Mouse (Mus musculus): ENCODE data around the gene Col3a1. TPM values are rescaled to one million over a fixed set of nuclear protein-coding genes. Genes with fewer than 3 reads are reported as not detected.

Gene Col3a1
- polyA plus RNA-seq, 1 experiment = not detected

- TF ChIP-seq GATA1 (IDR thresholded peaks at IDR 0.05; ENCODE audit: low read length) = no peak
Observed at GRCm38 (mm10) chr1:45358020-45358419, 46.7 kb downstream of the Col3a1 start.

- no peak for TF ChIP-seq GATA1 (IDR thresholded peaks at IDR 0.05; ENCODE audit: low read length)
Observed at GRCm38 (mm10) chr1:45359147-45359546, 47.8 kb downstream of the Col3a1 start.

DNA sequence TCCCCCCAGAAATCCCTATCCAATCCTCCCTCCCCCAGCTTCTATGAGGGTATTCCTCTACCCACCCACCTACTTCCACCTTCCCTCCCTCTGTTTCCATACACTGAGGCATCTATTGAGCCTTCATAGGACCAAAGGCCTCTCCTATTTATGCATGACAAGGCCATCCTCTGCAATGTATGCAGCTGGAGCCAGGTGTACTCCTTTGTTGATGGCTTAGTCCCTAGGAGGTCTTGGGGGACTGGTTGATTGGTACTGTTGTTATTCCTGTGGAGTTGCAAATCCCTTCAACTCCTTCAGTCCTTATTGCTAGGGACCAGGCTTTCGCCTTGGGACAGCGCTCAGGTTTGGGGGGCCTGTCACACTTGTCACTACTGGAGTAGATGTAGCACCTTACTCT is 48.3 kb downstream of the Col3a1 start:
- TF ChIP-seq GATA1 (IDR thresholded peaks at IDR 0.05; ENCODE audit: low read length) = no peak

DNA sequence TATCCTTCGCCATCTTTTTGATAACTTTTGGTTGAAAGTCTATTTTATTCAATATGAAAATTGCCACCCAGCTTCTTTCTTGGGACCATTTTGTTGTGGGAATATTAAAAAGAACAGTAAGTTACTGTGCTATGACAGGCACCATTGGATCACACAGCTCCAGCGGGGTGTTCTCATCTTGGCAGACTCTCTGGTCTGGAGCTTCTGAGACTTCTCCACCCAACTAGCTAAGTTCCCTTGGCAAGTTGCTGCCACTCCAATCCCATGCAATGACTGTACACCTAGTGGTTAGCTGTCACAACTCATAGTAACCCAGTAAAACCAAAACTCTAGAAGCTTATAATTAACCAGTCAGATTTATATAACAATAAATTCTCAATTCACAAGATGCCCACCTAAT is 51.9 kb downstream of the Col3a1 start:
- TF ChIP-seq GATA1 (IDR thresholded peaks at IDR 0.05; ENCODE audit: low read length) = no peak

GRCm38 (mm10) chr1:45365427-45365826 is 54.1 kb downstream of the Col3a1 start:
- TF ChIP-seq GATA1 (IDR thresholded peaks at IDR 0.05; ENCODE audit: low read length) = no peak

DNA sequence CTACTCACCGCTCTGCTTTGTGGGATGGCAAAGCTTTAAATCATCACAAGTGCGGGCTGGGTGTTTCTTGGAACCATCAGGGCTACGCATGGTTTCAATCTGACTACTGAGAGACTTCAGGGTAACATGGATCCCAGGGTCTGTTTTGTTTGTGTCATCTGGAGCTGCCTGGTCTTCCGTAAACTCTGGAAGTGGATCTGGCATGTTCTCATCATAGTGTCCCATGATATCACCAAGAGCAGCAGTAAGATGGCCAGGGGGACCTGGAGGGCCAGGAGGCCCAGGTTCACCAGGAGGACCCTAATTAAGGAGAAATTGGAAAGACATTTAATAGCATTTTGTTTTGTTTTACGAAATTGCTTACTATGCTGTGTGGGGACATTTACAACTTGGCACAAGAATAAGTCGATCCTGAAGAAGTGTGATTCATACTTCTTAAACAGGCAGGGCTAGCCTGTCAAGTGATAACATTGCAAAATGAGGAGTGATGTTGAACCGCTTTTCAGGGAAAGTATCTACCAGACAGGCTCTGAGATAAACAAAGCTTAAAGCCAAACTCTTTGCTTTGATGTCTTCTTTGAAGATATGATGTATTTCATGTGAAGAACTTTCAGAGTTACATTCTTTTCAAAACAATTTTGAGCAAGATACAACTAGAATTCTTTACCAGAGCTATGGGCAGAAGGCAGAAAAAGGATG is 68.8 kb downstream of the Col3a1 start:
- no peak for TF ChIP-seq GATA1 (IDR thresholded peaks at IDR 0.05; ENCODE audit: low read length)

GRCm38 (mm10) chr1:45381866-45382265 is 70.5 kb downstream of the Col3a1 start:
- no peak for TF ChIP-seq GATA1 (IDR thresholded peaks at IDR 0.05; ENCODE audit: low read length)

Other genes starting within 250 kb of the Col3a1 start
- not detected in 2 replicates for gene Col5a2, start 191.7 kb downstream of the Col3a1 start, polyA plus RNA-seq (2012)